Mouse (Mus musculus) CH12.LX (cell line): ENCODE results near the gene Phospho1. TPM values are rescaled to one million over a fixed set of nuclear protein-coding genes. Genes with fewer than 3 reads are reported as not detected.

Source experiments
- DNase-seq: peaks from one replicate; pipeline ENCODE4 v3.0.0-alpha.2; 2013; ENCODE audit errors: extremely low read depth
- H3K27ac ChIP-seq: 2 replicates; pipeline ENCODE4 v1.5.1; 2012; ENCODE audit warnings: low read depth, mild to moderate bottlenecking, control low read depth, moderate library complexity; ENCODE audit not compliant: insufficient read depth
- H3K27me3 ChIP-seq: replicated peaks from 2 replicates; pipeline ENCODE3; 2012; ENCODE audit warnings: inconsistent platforms
- H3K36me3 ChIP-seq, 2 experiments: replicated peaks in 1 of 2; 2 replicates each; pipeline versions ENCODE3 to v1.6.1; 2012; ENCODE audit warnings: inconsistent platforms in 1 of 2, low read length in 1 of 2, mild to moderate bottlenecking in 1 of 2, mixed read lengths in 1 of 2, moderate library complexity in 1 of 2; ENCODE audit not compliant: control insufficient read depth in 1 of 2, insufficient read depth in 1 of 2
- H3K4me1 ChIP-seq, 2 experiments: 2 replicates each; pipeline ENCODE4 v1.6.1; 2012; ENCODE audit warnings: inconsistent platforms in 1 of 2, moderate library complexity in 1 of 2; ENCODE audit not compliant: insufficient read depth in 2 of 2, control insufficient read depth in 1 of 2
- H3K4me2 ChIP-seq: 2 replicates; pipeline ENCODE4 v1.6.1; 2012; ENCODE audit warnings: low read depth, mild to moderate bottlenecking, control low read depth; ENCODE audit not compliant: poor library complexity, insufficient read depth, severe bottlenecking
- H3K4me3 ChIP-seq, 3 experiments: fragments of 150-350 bp in 1 of 3; sonication (generic) in 1 of 3; replicated peaks in 1 of 3; 2 replicates each; pipeline versions ENCODE3 to v1.5.1; 2011 to 2012; ENCODE audit warnings: low read depth in 2 of 3, low read length in 2 of 3, mild to moderate bottlenecking in 2 of 3, moderate library complexity in 2 of 3, control low read depth in 1 of 3, improper control_type of control experiment in 1 of 3, inconsistent platforms in 1 of 3, mixed read lengths in 1 of 3; ENCODE audit not compliant: poor library complexity in 1 of 3
- H3K79me2 ChIP-seq: replicated peaks from 2 replicates; pipeline ENCODE4 v1.6.1; 2012; ENCODE audit warnings: mild to moderate bottlenecking, moderate library complexity; ENCODE audit not compliant: control insufficient read depth, poor library complexity, insufficient read depth, severe bottlenecking; ENCODE audit errors: extremely low read depth
- H3K9ac ChIP-seq: 2 replicates; pipeline ENCODE4 v1.6.1; 2012; ENCODE audit warnings: low read depth, mild to moderate bottlenecking, control low read depth, moderate library complexity; ENCODE audit not compliant: insufficient read depth
- H3K9me3 ChIP-seq: replicated peaks from 2 replicates; pipeline ENCODE3; 2012; ENCODE audit warnings: low read length, inconsistent platforms, mixed read lengths
- BHLHE40 ChIP-seq: IDR thresholded peaks from 2 replicates; pipeline ENCODE4 v1.6.1; 2011; ENCODE audit warnings: mild to moderate bottlenecking, low read depth, low read length, improper control_type of control experiment
- CTCF ChIP-seq, 2 experiments: IDR thresholded peaks in 1 of 2; conservative IDR thresholded peaks in 1 of 2; 2 replicates each; pipeline ENCODE4 v1.5.1; 2011 to 2012; ENCODE audit warnings: low read depth in 2 of 2, low read length in 2 of 2, improper control_type of control experiment in 1 of 2, inconsistent platforms in 1 of 2, mild to moderate bottlenecking in 1 of 2, moderate library complexity in 1 of 2
- E2F4 ChIP-seq: IDR thresholded peaks from 2 replicates; pipeline ENCODE4 v1.6.1; 2011; ENCODE audit warnings: low read depth, low read length, improper control_type of control experiment; ENCODE audit not compliant: insufficient replicate concordance
- ELF1 ChIP-seq: IDR thresholded peaks from 2 replicates; pipeline ENCODE4 v1.6.1; 2014; ENCODE audit warnings: low read depth, mild to moderate bottlenecking, inconsistent platforms, low read length, improper control_type of control experiment
- ETS1 ChIP-seq: conservative IDR thresholded peaks from 2 replicates; pipeline ENCODE4 v1.6.1; 2012; ENCODE audit warnings: low read depth, mild to moderate bottlenecking, inconsistent platforms, low read length, improper control_type of control experiment, moderate library complexity
- HCFC1 ChIP-seq: IDR thresholded peaks from 2 replicates; pipeline ENCODE4 v1.6.1; 2012; ENCODE audit warnings: low read depth, mild to moderate bottlenecking, inconsistent platforms, low read length, improper control_type of control experiment
- JUN ChIP-seq: IDR thresholded peaks from 2 replicates; pipeline ENCODE4 v1.6.1; 2011; ENCODE audit warnings: low read depth, mild to moderate bottlenecking, low read length, improper control_type of control experiment, moderate library complexity; ENCODE audit not compliant: insufficient read depth
- JUND ChIP-seq: conservative IDR thresholded peaks from 2 replicates; pipeline ENCODE4 v1.6.1; 2011; ENCODE audit warnings: low read depth, low read length, improper control_type of control experiment
- MAFK ChIP-seq: IDR thresholded peaks from 2 replicates; pipeline ENCODE4 v1.6.1; 2011; ENCODE audit warnings: low read length, improper control_type of control experiment; ENCODE audit not compliant: insufficient replicate concordance
- MAX ChIP-seq: IDR thresholded peaks from 2 replicates; pipeline ENCODE4 v1.6.1; 2011; ENCODE audit warnings: low read length, improper control_type of control experiment
- MAZ ChIP-seq: IDR thresholded peaks from 2 replicates; pipeline ENCODE4 v1.6.1; 2012; ENCODE audit warnings: low read depth, mild to moderate bottlenecking, inconsistent platforms, low read length, improper control_type of control experiment, moderate library complexity
- MEF2A ChIP-seq: IDR thresholded peaks from 2 replicates; pipeline ENCODE4 v1.6.1; 2014; ENCODE audit warnings: low read depth, mild to moderate bottlenecking, inconsistent platforms, low read length, improper control_type of control experiment, borderline replicate concordance
- MXI1 ChIP-seq: IDR thresholded peaks from 2 replicates; pipeline ENCODE4 v1.6.1; 2011; ENCODE audit warnings: mild to moderate bottlenecking, low read depth, low read length, improper control_type of control experiment
- MYC ChIP-seq: IDR thresholded peaks from 2 replicates; pipeline ENCODE4 v1.6.1; 2011; ENCODE audit warnings: low read depth, mild to moderate bottlenecking, improper control_type of control experiment, low read length
- NELFE ChIP-seq: IDR thresholded peaks from 2 replicates; pipeline ENCODE4 v1.6.1; 2011; ENCODE audit warnings: low read depth, low read length, improper control_type of control experiment
- NRF1 ChIP-seq: IDR thresholded peaks from 2 replicates; pipeline ENCODE4 v1.6.1; 2014; ENCODE audit warnings: low read depth, mild to moderate bottlenecking, inconsistent platforms, low read length, improper control_type of control experiment, moderate library complexity
- POLR2A ChIP-seq: IDR thresholded peaks from 2 replicates; pipeline ENCODE4 v1.6.1; 2011; ENCODE audit warnings: low read depth, mild to moderate bottlenecking, improper control_type of control experiment, low read length
- POLR2AphosphoS2 ChIP-seq: IDR thresholded peaks from 2 replicates; pipeline ENCODE4 v1.6.1; 2011; ENCODE audit warnings: low read depth, low read length, improper control_type of control experiment
- RAD21 ChIP-seq: IDR thresholded peaks from 2 replicates; pipeline ENCODE4 v1.6.1; 2011; ENCODE audit warnings: low read depth, mild to moderate bottlenecking, low read length, improper control_type of control experiment, moderate library complexity
- TBP ChIP-seq: conservative IDR thresholded peaks from 2 replicates; pipeline ENCODE4 v1.6.1; 2011; ENCODE audit warnings: low read depth, low read length, improper control_type of control experiment
- TCF12 ChIP-seq: IDR thresholded peaks from 2 replicates; pipeline ENCODE4 v1.6.1; 2014; ENCODE audit warnings: low read depth, mild to moderate bottlenecking, inconsistent platforms, low read length, improper control_type of control experiment
- ZC3H11A ChIP-seq: IDR thresholded peaks from 2 replicates; pipeline ENCODE4 v1.6.1; 2012; ENCODE audit warnings: low read depth, mild to moderate bottlenecking, inconsistent platforms, low read length, improper control_type of control experiment
- ZKSCAN1 ChIP-seq: IDR thresholded peaks from 2 replicates; pipeline ENCODE4 v1.6.1; 2012; ENCODE audit warnings: low read depth, inconsistent platforms, low read length, improper control_type of control experiment, borderline replicate concordance
- dilution Hi-C: fragments of 300-500 bp; cut with MboI; formaldehyde crosslinking; loops from 2 replicates; pipeline ENCODE4 v1.14.3; 2020; ENCODE audit warnings: low sequenced_read_pairs; ENCODE audit not compliant: extremely low pct_unique_long_range_greater_than_20kb, extremely low pct_ligation_motif_present
- in situ Hi-C: fragments of 300-500 bp; cut with MboI; formaldehyde crosslinking; loops from 3 replicates; pipeline ENCODE4 v1.14.3; 2019; ENCODE audit warnings: low sequenced_read_pairs, low pct_ligation_motif_present, low pct_unique_long_range_greater_than_20kb, mixed read lengths
- polyA plus RNA-seq: library from polyadenylated mRNA; unstranded; fragments of >175 nt; gene quantifications from 2 replicates; pipeline ENCODE4 v1.2.1, GENCODE M21; 2012; ENCODE audit warnings: low read depth; ENCODE audit not compliant: insufficient read length
- total RNA-seq, 2 experiments: library from RNA; depleted of rRNA; stranded (reverse); fragments of 300-350 nt in 1 of 2; fragments of >200 nt in 1 of 2; gene quantifications; 2 replicates each; pipeline ENCODE4 v1.2.3; 2012 to 2014

The Phospho1 gene
- total and polyA plus RNA-seq, 3 experiments: 0.97 to 1.3 TPM; not detected in 1

- dilution Hi-C loops: no loop called here
- no peak overlapping the region for H3K4me2 ChIP-seq
- H3K4me3 ChIP-seq: no peak overlapping the region
- DNase-seq: no peak
- H3K27me3 ChIP-seq: peaks cover 2% of the 10 kb centered on the region
- H3K79me2 ChIP-seq: no peaks in the 10 kb centered on the region
- H3K9me3 ChIP-seq: peaks cover 18% of the 10 kb centered on the region
- no peak overlapping the region for H3K27ac ChIP-seq
- H3K9ac ChIP-seq: no peak overlapping the region
- peaks cover 5 to 8% of the 10 kb centered on the region in 2 experiments; a peak in 2 of 4 replicates for H3K4me1 ChIP-seq
- no peak for TF ChIP-seq JUND
- no peak for TF ChIP-seq MYC
- TF ChIP-seq BHLHE40: no peak
- TF ChIP-seq NRF1: no peak
- TF ChIP-seq ZC3H11A: no peak
- TF ChIP-seq ETS1: no peak
- no peak for TF ChIP-seq NELFE
- TF ChIP-seq MEF2A: no peak
- TF ChIP-seq ELF1: no peak
- TF ChIP-seq RAD21: no peak
- TF ChIP-seq ZKSCAN1: no peak
- no peak for TF ChIP-seq MAFK
- TF ChIP-seq TBP: no peak
- TF ChIP-seq POLR2AphosphoS2: no peak
- TF ChIP-seq CTCF (conservative IDR thresholded peaks at IDR 0.05 in 1 of 2, IDR thresholded peaks at IDR 0.05 in 1 of 2; ENCODE audit: low read depth in 2 of 2, low read length in 2 of 2): no peak
- no peaks in the 10 kb centered on the region for H3K36me3 ChIP-seq
- in situ Hi-C loops: no loop called here
Measured at GRCm38 (mm10) chr11:95805010-95805409, 19.3 kb upstream of the Phospho1 start.

GRCm38 (mm10) chr11:95805527-95805926, 18.8 kb upstream of the Phospho1 start:
- no peak overlapping the region for H3K27ac ChIP-seq
- H3K4me1 ChIP-seq: peaks cover 5 to 8% of the 10 kb centered on the region in 2 experiments; a peak in 2 of 4 replicates
- no peak for DNase-seq
- dilution Hi-C loops: no loop called here
- H3K36me3 ChIP-seq: no peaks in the 10 kb centered on the region
- TF ChIP-seq MAX (no peak), ZKSCAN1 (no peak), TCF12 (no peak), POLR2A (no peak), MAZ (no peak), HCFC1 (no peak), E2F4 (no peak), JUN (no peak), NELFE (no peak), MXI1 (no peak), RAD21 (no peak), ETS1 (no peak)
- TF ChIP-seq, all 38 proteins: peak for 0
- H3K79me2 ChIP-seq: no peaks in the 10 kb centered on the region
- no peak overlapping the region for H3K4me3 ChIP-seq
- H3K9ac ChIP-seq: no peak overlapping the region
- H3K9me3 ChIP-seq: peaks cover 18% of the 10 kb centered on the region
- H3K27me3 ChIP-seq: peaks cover 2% of the 10 kb centered on the region
- in situ Hi-C loops: no loop called here
- H3K4me2 ChIP-seq: no peak overlapping the region
